Mouse (Mus musculus): ENCODE measurements around the gene Hist1h2af. TPM values are rescaled to one million over a fixed set of nuclear protein-coding genes. Genes with fewer than 3 reads are reported as not detected.

Gene Hist1h2af
- polyA plus RNA-seq, 1 experiment from 2014 or later: 2.7 TPM

Small RNAs within 50 kb of the gene (microRNA-seq; reads per million reads assigned to microRNA genes)
- gene Gm44297 (ENCODE audit: borderline number of aligned reads) (not detected), gene Gm44359 (ENCODE audit: borderline number of aligned reads) (not detected), gene Gm44394 (ENCODE audit: borderline number of aligned reads) (not detected), gene n-TStga1 (ENCODE audit: borderline number of aligned reads) (2.8 reads per million, percentile 11 among the genes with 10 or more reads in this experiment)

Other genes starting within 250 kb of the Hist1h2af start
- 38.5 and 43.1 TPM in 2 replicates for gene Zfp322a, start 164.7 kb upstream of the Hist1h2af start, polyA plus RNA-seq (2015; fragmentation: Nextera tagmentation; extraction: Ambion mirVana)
- gene Abt1, start 110.0 kb upstream of the Hist1h2af start, polyA plus RNA-seq (2015; fragmentation: Nextera tagmentation; extraction: Ambion mirVana): 12.2 and 12.7 TPM in 2 replicates
- 0.04 TPM in 1 of 2 replicates, not detected in the other for gene Btn1a1, start 68.0 kb upstream of the Hist1h2af start, polyA plus RNA-seq (2015; fragmentation: Nextera tagmentation; extraction: Ambion mirVana)
- 0.55 and 0.65 TPM in 2 replicates for gene Btn2a2, start 45.0 kb upstream of the Hist1h2af start, polyA plus RNA-seq (2015; fragmentation: Nextera tagmentation; extraction: Ambion mirVana)
- gene Hist1h4h, start 2.9 kb upstream of the Hist1h2af start, polyA plus RNA-seq (2015; fragmentation: Nextera tagmentation; extraction: Ambion mirVana): 6.1 and 7.1 TPM in 2 replicates
- 3.2 and 5.3 TPM in 2 replicates for gene Hist1h3g, start 1.5 kb downstream of the Hist1h2af start, polyA plus RNA-seq (2015; fragmentation: Nextera tagmentation; extraction: Ambion mirVana)
- 1.0 and 1.1 TPM in 2 replicates for gene Hist1h2bh, start 9.5 kb downstream of the Hist1h2af start, polyA plus RNA-seq (2015; fragmentation: Nextera tagmentation; extraction: Ambion mirVana)
- gene Hist1h3f, start 10.1 kb downstream of the Hist1h2af start, polyA plus RNA-seq (2015; fragmentation: Nextera tagmentation; extraction: Ambion mirVana): 0.25 and 0.37 TPM in 2 replicates
- gene Hist1h4f, start 17.7 kb downstream of the Hist1h2af start, polyA plus RNA-seq (2015; fragmentation: Nextera tagmentation; extraction: Ambion mirVana): 1.1 and 1.7 TPM in 2 replicates
- gene Hist1h1d, start 19.4 kb downstream of the Hist1h2af start, polyA plus RNA-seq (2015; fragmentation: Nextera tagmentation; extraction: Ambion mirVana): 0.44 and 0.55 TPM in 2 replicates
- gene Hist1h3e, start 28.5 kb downstream of the Hist1h2af start, polyA plus RNA-seq (2015; fragmentation: Nextera tagmentation; extraction: Ambion mirVana): 3.7 and 4.4 TPM in 2 replicates
- gene Hist1h2ae, start 37.3 kb downstream of the Hist1h2af start, polyA plus RNA-seq (2015; fragmentation: Nextera tagmentation; extraction: Ambion mirVana): 53.3 and 77.8 TPM in 2 replicates
- gene Hist1h2bg, start 37.5 kb downstream of the Hist1h2af start, polyA plus RNA-seq (2015; fragmentation: Nextera tagmentation; extraction: Ambion mirVana): 6.5 and 8.3 TPM in 2 replicates
- gene Hist1h2bf, start 40.3 kb downstream of the Hist1h2af start, polyA plus RNA-seq (2015; fragmentation: Nextera tagmentation; extraction: Ambion mirVana): 2.8 and 3.7 TPM in 2 replicates
- gene Hist1h2ad, start 40.5 kb downstream of the Hist1h2af start, polyA plus RNA-seq (2015; fragmentation: Nextera tagmentation; extraction: Ambion mirVana): 1.8 and 3.9 TPM in 2 replicates
- 5.0 and 6.0 TPM in 2 replicates for gene Hist1h3d, start 41.9 kb downstream of the Hist1h2af start, polyA plus RNA-seq (2015; fragmentation: Nextera tagmentation; extraction: Ambion mirVana)
- gene Hist1h4d, start 47.7 kb downstream of the Hist1h2af start, polyA plus RNA-seq (2015; fragmentation: Nextera tagmentation; extraction: Ambion mirVana): 86.2 and 107 TPM in 2 replicates
- 2.7 and 3.6 TPM in 2 replicates for gene Hist1h2be, start 87.2 kb downstream of the Hist1h2af start, polyA plus RNA-seq (2015; fragmentation: Nextera tagmentation; extraction: Ambion mirVana)
- 14.7 and 20.7 TPM in 2 replicates for gene Hist1h1e, start 88.7 kb downstream of the Hist1h2af start, polyA plus RNA-seq (2015; fragmentation: Nextera tagmentation; extraction: Ambion mirVana)
- gene Hist1h2ac, start 150.0 kb downstream of the Hist1h2af start, polyA plus RNA-seq (2015; fragmentation: Nextera tagmentation; extraction: Ambion mirVana): 1.1 and 1.3 TPM in 2 replicates
- 63.3 and 66.8 TPM in 2 replicates for gene Hist1h2bc, start 150.3 kb downstream of the Hist1h2af start, polyA plus RNA-seq (2015; fragmentation: Nextera tagmentation; extraction: Ambion mirVana)
- gene Hist1h1t, start 161.9 kb downstream of the Hist1h2af start, polyA plus RNA-seq (2015; fragmentation: Nextera tagmentation; extraction: Ambion mirVana): not detected in 2 replicates
- 4.2 and 5.3 TPM in 2 replicates for gene Hist1h4c, start 164.5 kb downstream of the Hist1h2af start, polyA plus RNA-seq (2015; fragmentation: Nextera tagmentation; extraction: Ambion mirVana)
- 8.7 and 13.0 TPM in 2 replicates for gene Hfe, start 176.9 kb downstream of the Hist1h2af start, polyA plus RNA-seq (2015; fragmentation: Nextera tagmentation; extraction: Ambion mirVana)
- gene Hist1h1c, start 204.9 kb downstream of the Hist1h2af start, polyA plus RNA-seq (2015; fragmentation: Nextera tagmentation; extraction: Ambion mirVana): 36.4 TPM in 2 replicates
- gene Hist1h3c, start 211.7 kb downstream of the Hist1h2af start, polyA plus RNA-seq (2015; fragmentation: Nextera tagmentation; extraction: Ambion mirVana): 3.5 and 4.8 TPM in 2 replicates
- gene Hist1h2bb, start 212.8 kb downstream of the Hist1h2af start, polyA plus RNA-seq (2015; fragmentation: Nextera tagmentation; extraction: Ambion mirVana): 2.0 and 2.1 TPM in 2 replicates
- gene Hist1h2ab, start 217.2 kb downstream of the Hist1h2af start, polyA plus RNA-seq (2015; fragmentation: Nextera tagmentation; extraction: Ambion mirVana): 23.1 and 38.3 TPM in 2 replicates
- gene Hist1h3b, start 218.4 kb downstream of the Hist1h2af start, polyA plus RNA-seq (2015; fragmentation: Nextera tagmentation; extraction: Ambion mirVana): 8.4 and 9.7 TPM in 2 replicates
- gene Hist1h4b, start 223.1 kb downstream of the Hist1h2af start, polyA plus RNA-seq (2015; fragmentation: Nextera tagmentation; extraction: Ambion mirVana): 2.6 and 3.0 TPM in 2 replicates
- 0.39 and 0.42 TPM in 2 replicates for gene Hist1h4a, start 227.3 kb downstream of the Hist1h2af start, polyA plus RNA-seq (2015; fragmentation: Nextera tagmentation; extraction: Ambion mirVana)
- gene Hist1h3a, start 228.5 kb downstream of the Hist1h2af start, polyA plus RNA-seq (2015; fragmentation: Nextera tagmentation; extraction: Ambion mirVana): 2.3 and 3.5 TPM in 2 replicates
- gene Hist1h1a, start 229.8 kb downstream of the Hist1h2af start, polyA plus RNA-seq (2015; fragmentation: Nextera tagmentation; extraction: Ambion mirVana): 1.8 and 1.9 TPM in 2 replicates
- not detected in 2 replicates for gene Trim38, start 236.0 kb downstream of the Hist1h2af start, polyA plus RNA-seq (2015; fragmentation: Nextera tagmentation; extraction: Ambion mirVana)

Data from embryonic facial prominence, embryonic 15.5 days (tissue).